Mouse (Mus musculus): ENCODE results near the gene Hsd17b1.

The Hsd17b1 gene

GRCm38 (mm10) chr11:101128996-101129577, 50.9 kb downstream of the Hsd17b1 start:
- DNase-seq (ENCODE audit: low spot score in 2 of 2), result no peak

Measured in cerebellum, postnatal 4 days (tissue).